Mouse (Mus musculus): ENCODE data around the gene Cdk8.
"Not testable (repeated sequence)": the region's sequence is repeated elsewhere in the genome, so short reads cannot be mapped to it uniquely, and the experiment has no call there.

The Cdk8 gene

GRCm38 (mm10) chr5:146230864-146231654, at the start of gene Cdk8:
Cdk8 (plus strand) TSS chr5:146231230.
- peak; percentile 93 for DNase-seq

- not testable (repeated sequence) for DNase-seq
Observed at GRCm38 (mm10) chr5:146185204-146185603, 45.8 kb upstream of the Cdk8 start, which contains the start of gene 1700001J03Rik. 1700001J03Rik (minus strand) TSS chr5:146185304.

GRCm38 (mm10) chr5:146187441-146187840, 43.6 kb upstream of the Cdk8 start:
- DNase-seq, result peak; percentile 87

GRCm38 (mm10) chr5:146188144-146188543, 42.9 kb upstream of the Cdk8 start:
- DNase-seq, result no peak

- DNase-seq, result peak; percentile 66
Observed at GRCm38 (mm10) chr5:146188712-146189111, 42.3 kb upstream of the Cdk8 start.

GRCm38 (mm10) chr5:146190093-146190492, 40.9 kb upstream of the Cdk8 start:
- no peak for DNase-seq

GRCm38 (mm10) chr5:146190501-146191269, 40.3 kb upstream of the Cdk8 start:
- DNase-seq, result peak; percentile 93

- DNase-seq, result peak; percentile 61
Observed at GRCm38 (mm10) chr5:146193360-146193759, 37.7 kb upstream of the Cdk8 start.

GRCm38 (mm10) chr5:146199073-146199472, 32.0 kb upstream of the Cdk8 start:
- no peak for DNase-seq

GRCm38 (mm10) chr5:146199540-146199939, 31.5 kb upstream of the Cdk8 start:
- no peak for DNase-seq

- DNase-seq, result no peak
Observed at GRCm38 (mm10) chr5:146200580-146200979, 30.4 kb upstream of the Cdk8 start.

GRCm38 (mm10) chr5:146203921-146204320, 27.1 kb upstream of the Cdk8 start:
- DNase-seq, result no peak

- DNase-seq, result no peak
Observed at GRCm38 (mm10) chr5:146205537-146205936, 25.5 kb upstream of the Cdk8 start.

- DNase-seq, result no peak
Observed at GRCm38 (mm10) chr5:146220501-146220878, 10.5 kb upstream of the Cdk8 start.

- DNase-seq, result peak; percentile 95
Observed at GRCm38 (mm10) chr5:146220879-146221714, 9.9 kb upstream of the Cdk8 start, which contains the start of gene Rnf6. Rnf6 (minus strand) TSS chr5:146221555.

GRCm38 (mm10) chr5:146221722-146222121, 9.3 kb upstream of the Cdk8 start:
- no peak for DNase-seq

- DNase-seq, result no peak
Observed at GRCm38 (mm10) chr5:146223786-146224185, 7.2 kb upstream of the Cdk8 start.

- no peak for DNase-seq
Observed at GRCm38 (mm10) chr5:146227496-146227895, 3.5 kb upstream of the Cdk8 start.

GRCm38 (mm10) chr5:146229869-146230650, 970 bp upstream of the Cdk8 start:
- peak; percentile 60 for DNase-seq

GRCm38 (mm10) chr5:146231655-146231996, 596 bp downstream of the Cdk8 start:
- peak; percentile 66 for DNase-seq

GRCm38 (mm10) chr5:146232056-146232675, 1.1 kb downstream of the Cdk8 start:
- no peak for DNase-seq

- DNase-seq, result no peak
Observed at GRCm38 (mm10) chr5:146232816-146233215, 1.8 kb downstream of the Cdk8 start.
